Mouse (Mus musculus) liver, postnatal 0 days (tissue): ENCODE results near the gene Gdpd5.

Experiments
- CTCF ChIP-seq: sonication (generic); IDR thresholded peaks from 2 replicates; pipeline ENCODE4 v1.5.1; 2016; ENCODE audit warnings: antibody characterized with exemption, low read depth
- EP300 ChIP-seq: IDR thresholded peaks from 2 replicates; pipeline ENCODE4 v1.6.1; 2016; ENCODE audit warnings: antibody characterized with exemption, low read depth, mild to moderate bottlenecking

DNA sequence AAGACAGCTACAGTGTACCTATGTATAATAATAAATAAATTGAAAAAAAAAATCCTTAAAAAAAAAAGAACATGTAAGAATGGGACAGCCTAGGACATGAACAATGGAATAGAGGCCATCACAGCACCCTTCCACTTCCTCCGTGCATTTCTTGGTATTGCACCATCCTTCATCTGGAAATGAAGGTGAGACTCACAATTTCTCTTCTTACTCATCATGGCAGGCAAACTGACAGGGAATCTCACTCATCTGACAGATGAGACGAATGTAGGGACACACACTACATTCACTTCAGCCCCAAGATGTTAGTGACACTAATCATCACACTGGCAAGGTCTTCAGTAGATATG is 94.3 kb downstream of the Gdpd5 start:
- no peak for TF ChIP-seq CTCF
- TF ChIP-seq EP300, result no peak
